Mouse (Mus musculus) embryo, embryonic 11 days (tissue): Measurements from ENCODE around the gene Nlgn1.
"Not testable (repeated sequence)": the region's sequence is repeated elsewhere in the genome, so short reads cannot be mapped to it uniquely, and the experiment has no call there.

Experiments used
- DNase-seq: peaks from one replicate; pipeline ENCODE4 v3.0.0-alpha.2; 2015

The Nlgn1 gene

DNA sequence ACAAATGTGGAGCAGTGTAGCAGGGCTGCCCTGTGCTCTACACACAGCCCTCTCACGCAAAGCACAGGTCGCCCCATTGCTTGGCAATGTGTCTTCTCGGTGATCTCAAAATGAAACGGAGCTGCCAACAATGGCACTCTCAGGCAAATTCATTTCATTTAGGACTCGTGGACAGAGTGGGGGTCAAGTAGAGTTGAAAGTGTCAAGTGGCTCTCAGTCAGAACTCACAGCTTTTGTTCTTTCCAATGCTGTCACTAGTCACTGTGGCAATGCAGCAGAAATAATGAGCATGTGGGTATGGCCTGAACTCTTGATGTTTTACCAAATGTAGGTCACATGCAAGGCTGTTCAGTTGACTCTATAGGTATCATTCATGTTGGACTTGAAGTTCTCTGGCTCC lies 756.7 kb downstream of the Nlgn1 start:
- DNase-seq: peak; percentile 13

DNA sequence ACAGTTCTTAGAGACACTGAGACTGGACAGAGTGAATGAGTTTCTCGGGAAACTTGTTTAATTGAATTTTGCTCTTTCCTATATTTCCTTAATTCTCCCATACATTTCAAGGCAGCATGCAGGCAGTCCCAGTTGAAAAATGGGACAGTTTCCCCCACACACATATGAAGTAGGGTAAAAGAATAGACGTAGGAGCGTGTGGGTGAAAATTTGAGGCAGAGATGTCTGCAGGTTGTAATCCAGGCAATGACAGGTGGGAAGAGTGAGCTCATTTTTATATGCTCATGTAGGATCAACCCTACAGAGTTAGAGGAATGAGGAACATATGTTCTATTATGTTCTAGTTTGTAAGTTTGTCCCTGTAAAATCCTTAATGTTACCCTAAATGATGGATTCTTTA lies 757.4 kb downstream of the Nlgn1 start:
- no peak for DNase-seq

DNA sequence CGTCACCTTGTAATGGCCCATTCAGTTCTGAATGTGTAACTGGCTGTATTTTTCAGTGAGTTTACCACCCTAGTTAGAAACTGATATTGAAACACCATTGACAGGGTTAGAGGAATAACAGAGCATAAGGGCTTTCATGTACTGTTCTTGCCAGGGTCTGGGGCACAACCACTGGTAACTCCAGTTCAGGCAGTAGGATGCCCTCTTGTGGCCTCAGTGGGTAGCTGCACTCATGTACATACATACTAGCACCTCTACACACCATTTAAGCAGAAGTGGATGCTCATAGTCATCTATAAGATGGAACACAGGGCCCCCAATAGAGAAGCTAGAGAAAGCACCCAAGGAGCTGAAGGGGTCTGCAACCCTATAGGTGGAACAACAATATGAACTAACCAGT lies 773.7 kb downstream of the Nlgn1 start:
- not testable (repeated sequence) for DNase-seq

DNA sequence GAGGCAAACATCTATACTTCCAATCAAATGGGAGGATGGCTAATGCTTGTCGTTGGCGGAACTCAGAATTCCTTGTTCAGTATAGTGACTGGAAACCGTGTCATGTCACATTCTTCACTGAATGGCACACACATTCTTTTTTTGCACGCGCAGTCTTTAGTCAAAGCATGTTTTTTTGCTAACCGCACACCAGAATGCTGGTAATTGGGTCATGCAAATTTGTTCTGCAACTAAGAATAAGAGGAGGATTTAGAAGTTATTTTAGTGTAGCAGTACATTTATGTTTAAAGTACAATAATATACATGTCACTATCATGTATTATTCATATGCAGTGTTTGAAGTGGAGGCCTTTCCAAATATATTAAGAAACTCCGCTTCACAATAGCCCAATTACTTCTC lies 783.2 kb downstream of the Nlgn1 start:
- DNase-seq: not testable (repeated sequence)

DNA sequence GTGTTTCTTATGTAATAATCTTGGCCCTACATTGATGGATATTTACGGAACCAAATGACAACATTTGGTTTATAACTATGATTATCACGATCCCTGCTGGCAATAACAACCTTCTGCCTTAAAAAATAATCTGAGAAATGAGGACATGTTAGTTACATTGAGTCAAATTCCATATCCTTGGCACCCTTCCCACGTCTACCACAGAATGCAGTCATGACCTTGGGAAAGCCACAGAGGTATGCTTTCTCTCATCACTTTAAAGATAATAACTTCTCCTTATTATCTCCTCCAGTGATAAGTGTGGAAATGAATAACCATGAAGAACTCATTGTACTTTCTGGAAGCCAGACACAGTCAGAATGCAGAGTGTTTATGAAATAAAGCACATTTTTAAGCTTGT lies 808.0 kb downstream of the Nlgn1 start:
- DNase-seq: not testable (repeated sequence)

DNA sequence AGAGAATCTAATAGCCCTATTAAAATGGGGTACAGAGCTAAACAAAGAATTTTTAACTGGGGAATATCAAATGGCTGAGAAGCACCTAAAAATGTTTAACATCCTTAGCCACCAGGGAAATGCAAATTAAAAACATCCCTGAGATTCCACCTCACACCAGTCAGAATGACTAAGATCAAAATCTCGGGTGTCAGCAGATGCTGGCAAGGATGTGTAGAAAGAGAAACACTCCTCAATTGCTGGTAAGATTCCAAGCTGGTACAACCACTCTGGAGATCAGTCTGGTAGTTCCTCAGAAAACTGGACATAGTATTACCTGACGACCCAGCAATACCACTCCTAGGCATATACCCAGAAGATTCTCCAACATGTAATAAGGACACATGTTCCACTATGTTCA lies 869.2 kb downstream of the Nlgn1 start:
- no peak for DNase-seq

DNA sequence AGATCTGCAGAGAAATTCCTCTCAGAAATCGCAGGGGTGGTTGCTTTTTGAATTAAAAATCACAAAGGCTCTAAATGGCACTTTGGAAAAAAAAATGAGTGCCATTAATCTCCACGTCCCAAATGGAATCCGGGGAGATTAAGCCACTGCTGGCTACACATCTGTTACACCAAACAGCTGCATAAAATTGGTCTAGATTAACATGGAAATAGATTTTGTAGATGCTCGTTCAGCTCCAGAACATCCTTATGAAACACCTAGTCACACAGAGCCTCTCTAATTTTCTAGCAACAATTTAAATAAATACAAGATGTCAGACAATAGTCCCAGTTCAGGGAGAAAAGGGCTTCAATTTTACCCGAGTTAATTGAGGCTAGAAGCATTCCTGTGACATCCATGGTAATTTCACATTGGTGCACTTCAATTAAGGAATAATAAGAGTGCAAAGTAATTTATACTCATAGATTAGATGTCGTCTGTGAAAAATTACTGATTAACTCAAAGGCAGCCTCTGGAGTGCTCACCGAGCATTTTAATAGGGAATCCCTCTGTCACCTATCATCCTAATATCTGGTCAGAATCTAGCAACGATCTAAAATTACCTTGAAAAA lies 875.9 kb downstream of the Nlgn1 start:
- no peak for DNase-seq

DNA sequence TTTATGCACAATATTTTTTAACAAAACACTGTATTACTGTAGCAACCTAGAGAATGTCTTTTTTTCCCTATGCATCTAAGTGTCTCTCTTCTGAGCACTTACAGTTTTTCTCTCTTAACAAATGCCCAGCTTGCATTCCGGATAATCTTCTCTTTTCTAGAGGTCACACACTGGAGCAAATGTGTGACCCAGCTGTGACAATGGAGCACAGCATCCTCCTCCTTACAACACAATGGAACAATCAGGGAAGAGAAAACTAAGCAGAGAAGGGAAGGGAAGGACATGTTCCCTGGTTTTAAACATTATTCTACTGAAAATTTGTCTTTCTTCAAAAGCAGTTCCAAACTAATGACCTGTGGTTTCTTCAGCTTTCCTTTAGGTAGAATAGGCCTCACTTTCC lies 879.9 kb downstream of the Nlgn1 start:
- no peak for DNase-seq

DNA sequence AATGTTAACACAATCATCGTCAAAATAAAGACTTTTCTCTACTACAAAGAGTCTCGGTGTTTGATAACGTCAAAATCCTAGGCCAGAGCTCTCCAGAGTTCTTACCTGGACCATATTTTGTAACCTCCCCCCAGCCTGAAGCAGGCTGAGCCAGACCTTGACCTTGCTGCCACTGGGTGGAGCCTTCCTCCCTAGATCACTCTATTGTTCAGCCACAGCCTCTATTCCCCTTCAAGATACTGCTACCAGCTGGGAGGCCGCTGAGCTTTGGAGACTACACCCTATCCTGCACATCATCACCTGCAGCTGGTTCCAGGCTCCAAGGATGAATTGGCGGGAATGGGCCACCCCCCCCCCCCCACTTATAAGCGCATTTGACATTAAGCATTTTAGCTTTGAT lies 881.8 kb downstream of the Nlgn1 start:
- DNase-seq: no peak

DNA sequence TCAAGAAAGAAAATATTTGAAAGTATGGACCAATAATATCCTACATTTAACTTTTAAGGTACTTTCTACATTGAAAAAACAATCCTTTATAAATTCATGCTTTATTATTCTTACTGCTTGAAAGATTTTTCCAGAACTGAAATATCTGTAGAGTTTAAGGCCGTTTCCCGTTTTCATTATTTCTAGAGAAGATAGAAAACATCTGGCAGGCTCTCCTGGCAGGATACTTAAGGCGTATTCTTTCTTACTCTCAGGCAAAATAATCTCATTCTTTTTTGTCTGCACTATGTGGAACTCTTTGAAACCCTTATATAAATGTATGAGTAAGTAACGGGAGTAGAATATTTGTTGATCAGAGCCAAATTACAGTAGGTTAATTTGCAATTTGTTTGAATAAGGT lies 882.9 kb downstream of the Nlgn1 start:
- no peak for DNase-seq

DNA sequence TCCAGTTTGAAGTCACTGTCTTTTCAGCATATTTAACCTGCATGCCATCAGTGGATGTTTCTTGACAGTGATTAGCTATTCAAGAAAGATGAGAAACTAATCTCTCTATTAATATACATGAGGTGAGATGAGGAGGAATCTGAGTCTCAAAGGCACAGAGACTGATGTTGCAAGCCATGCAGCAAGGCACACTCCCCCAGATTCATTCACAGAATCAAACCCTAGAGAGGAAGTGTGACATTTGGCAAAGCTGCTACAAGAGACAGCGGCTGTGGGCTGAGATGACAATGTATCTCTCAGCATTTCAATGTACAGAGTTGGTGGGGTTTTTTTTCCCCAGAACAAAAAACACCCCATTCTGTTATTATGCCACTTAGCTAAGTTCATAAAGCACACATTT lies 885.1 kb downstream of the Nlgn1 start:
- DNase-seq: no peak

DNA sequence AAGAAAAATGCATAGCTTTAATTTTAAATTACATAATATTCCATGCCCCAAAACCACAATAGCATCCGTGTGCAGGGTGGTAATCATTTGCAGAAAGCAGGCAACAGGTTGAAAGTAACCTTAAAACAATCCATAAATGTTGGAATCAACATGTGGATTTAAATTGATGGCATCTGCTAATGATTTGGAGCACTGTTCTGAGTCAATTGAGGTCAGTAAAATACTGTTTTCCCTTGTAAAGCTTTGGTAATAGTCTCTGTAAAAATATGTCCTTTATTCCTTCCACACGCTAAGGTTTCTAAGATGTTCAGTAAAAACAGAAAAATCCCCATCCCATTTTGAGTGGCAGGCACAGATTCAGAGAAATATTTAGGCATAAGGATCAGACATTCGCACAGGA lies 888.6 kb downstream of the Nlgn1 start:
- peak; percentile 9 for DNase-seq

DNA sequence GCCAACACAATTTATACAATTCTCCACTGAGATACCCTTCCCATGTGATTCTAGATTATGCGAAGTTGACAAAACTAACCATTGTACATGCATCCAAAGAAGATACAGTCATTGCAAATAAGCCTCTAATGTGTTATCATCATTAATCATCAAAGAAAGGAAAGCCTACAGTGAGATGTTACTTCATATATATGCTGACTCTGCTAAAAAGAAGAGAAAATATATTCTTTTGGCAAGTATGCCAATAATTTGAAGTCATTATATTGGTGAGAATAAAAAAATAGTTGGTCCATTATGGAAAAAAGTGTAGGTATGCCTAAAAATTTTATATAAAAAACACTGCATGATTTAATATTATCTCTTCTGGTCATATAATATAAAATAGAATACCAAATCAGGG lies 889.6 kb downstream of the Nlgn1 start:
- DNase-seq: no peak

DNA sequence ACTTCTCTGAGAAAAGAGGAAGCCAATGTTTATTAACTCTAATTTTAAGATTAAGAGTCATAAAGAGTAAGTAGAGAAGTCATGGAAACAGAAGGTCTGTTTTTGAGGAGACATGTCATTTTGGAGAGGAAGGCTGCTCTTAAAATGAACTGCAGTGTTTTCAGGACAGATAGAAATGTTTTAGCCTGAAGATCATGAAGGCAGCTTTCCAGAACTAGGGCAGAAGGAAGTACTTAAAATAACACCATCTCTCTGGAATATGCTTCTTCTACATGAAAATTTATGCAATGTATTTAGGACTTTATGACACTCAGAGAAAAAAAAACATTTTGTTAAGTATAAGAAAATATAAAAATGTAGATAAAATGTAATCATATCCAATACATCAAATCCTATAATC lies 905.3 kb downstream of the Nlgn1 start:
- DNase-seq: no peak

DNA sequence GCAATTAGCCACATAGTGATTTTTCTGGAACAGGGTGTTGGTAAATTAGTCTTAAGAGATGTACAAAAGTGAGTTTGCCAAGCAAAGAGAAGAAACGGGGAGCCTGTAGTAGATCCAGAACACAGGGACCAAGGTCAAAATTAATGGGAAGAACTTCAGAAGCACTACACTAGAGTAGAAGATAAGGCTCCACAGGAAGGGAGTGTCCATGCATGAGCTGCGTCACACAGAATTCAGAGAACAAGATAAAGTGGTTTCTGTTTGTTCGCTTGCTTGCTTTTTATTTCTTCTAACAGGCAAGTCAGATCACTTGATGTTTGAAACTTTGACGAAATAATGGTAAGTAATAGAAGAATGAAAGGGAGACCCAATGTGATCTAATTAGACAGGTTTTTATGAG lies 920.3 kb downstream of the Nlgn1 start:
- no peak for DNase-seq
